Mouse (Mus musculus) liver, postnatal 0 days (tissue): ENCODE data around the gene Kras.

Experiments used
- CTCF ChIP-seq: sonication (generic); IDR thresholded peaks from 2 replicates; pipeline ENCODE4 v1.5.1; 2016; ENCODE audit warnings: antibody characterized with exemption, low read depth
- EP300 ChIP-seq: IDR thresholded peaks from 2 replicates; pipeline ENCODE4 v1.6.1; 2016; ENCODE audit warnings: antibody characterized with exemption, low read depth, mild to moderate bottlenecking

- TF ChIP-seq EP300 (no peak), CTCF (no peak)
Measured at GRCm38 (mm10) chr6:145226296-145226695, 23.7 kb downstream of the Kras start.
